Mouse (Mus musculus) limb, embryonic 14.5 days (tissue): ENCODE results near the gene Dph7. TPM values are rescaled to one million over a fixed set of nuclear protein-coding genes. Genes with fewer than 3 reads are reported as not detected.
A peak's percentile ranks its signal among the peaks of the same experiment; 100 is the strongest.

ENCODE experiments used
- ATAC-seq: fragments of 200-750 bp; cut with Nextera tagmentation; 2 replicates; pipeline ENCODE4 v1.8.0; 2017; ENCODE audit warnings: low read depth, moderate number of reproducible peaks, moderate TSS enrichment; ENCODE audit not compliant: low FRiP score
- DNase-seq: peaks from one replicate; pipeline ENCODE4 v3.0.0-alpha.2; 2015; ENCODE audit warnings: low spot score
- H3K27ac ChIP-seq: fragments of 300-500 bp; sonication (generic); replicated peaks from 2 replicates; pipeline ENCODE4 v1.5.1; 2014; ENCODE audit warnings: low read depth, mild to moderate bottlenecking, low read length, moderate library complexity, mixed read lengths
- H3K27me3 ChIP-seq: fragments of 300-500 bp; sonication (generic); 2 replicates; pipeline ENCODE4 v1.6.1; 2014; ENCODE audit warnings: low read length, mixed read lengths; ENCODE audit not compliant: control insufficient read depth, insufficient read depth
- H3K36me3 ChIP-seq: fragments of 300-500 bp; sonication (generic); 2 replicates; pipeline ENCODE4 v1.6.1; 2014; ENCODE audit warnings: mild to moderate bottlenecking, low read length, moderate library complexity, mixed read lengths; ENCODE audit not compliant: control insufficient read depth, insufficient read depth
- H3K4me1 ChIP-seq: fragments of 300-500 bp; sonication (generic); 2 replicates; pipeline ENCODE4 v1.6.1; 2014; ENCODE audit warnings: antibody characterized with exemption, low read length, mixed read lengths; ENCODE audit not compliant: control insufficient read depth, insufficient read depth
- H3K4me2 ChIP-seq: fragments of 300-500 bp; sonication (generic); replicated peaks from 2 replicates; pipeline ENCODE4 v1.6.1; 2014; ENCODE audit warnings: low read depth, mild to moderate bottlenecking, low read length, moderate library complexity; ENCODE audit not compliant: severe bottlenecking
- H3K4me3 ChIP-seq: fragments of 300-500 bp; sonication (generic); replicated peaks from 2 replicates; pipeline ENCODE4 v1.5.1; 2014; ENCODE audit warnings: low read length
- H3K9ac ChIP-seq: fragments of 300-500 bp; sonication (generic); 2 replicates; pipeline ENCODE4 v1.6.1; 2014; ENCODE audit warnings: mild to moderate bottlenecking, low read depth, low read length, moderate library complexity; ENCODE audit not compliant: severe bottlenecking
- H3K9me3 ChIP-seq: fragments of 300-500 bp; sonication (generic); 2 replicates; pipeline ENCODE4 v1.6.1; 2016; ENCODE audit warnings: low read length; ENCODE audit not compliant: control insufficient read depth
- POLR2A ChIP-seq: fragments of 200-500 bp; IDR thresholded peaks from 2 replicates; pipeline ENCODE4 v1.8.0; 2012; ENCODE audit warnings: inconsistent platforms, mild to moderate bottlenecking, moderate library complexity, borderline replicate concordance; ENCODE audit not compliant: insufficient read depth, insufficient read length; ENCODE audit errors: extremely low read depth
- WGBS: fragments of 180-500 bp; shearing (Covaris S2); extraction: QIAGEN DNeasy Blood & Tissue Kit; methylation state at CpG from one replicate; pipeline ENCODE4 v1.1.7; 2014; 5-methylcytosine and 5-hydroxymethylcytosine counted together
- polyA plus RNA-seq, 2 experiments: library from polyadenylated mRNA; depleted of rRNA in 1 of 2; stranded (reverse) in 1 of 2; unstranded in 1 of 2; fragments of >200 nt; fragmentation: Nextera tagmentation in 1 of 2; extraction: Ambion mirVana in 1 of 2; gene quantifications; 2 replicates each; pipeline versions ENCODE4 v1.2.1 to v1.2.3; 2012 to 2014

Gene Dph7
- polyA plus RNA-seq, 2 experiments, result 32.0 to 36.6 TPM

GRCm38 (mm10) chr2:24974906-24975703, 12.9 kb downstream of the Dph7 start, which contains the start of gene Mrpl41:
Gene Mrpl41, minus strand, starts transcription at chr2:24975098.
- TF ChIP-seq POLR2A, result peak; percentile 90; the same call in 1 of the 2 replicates
- peak within 1 kb of the TSS; percentile 86 for H3K27ac ChIP-seq
- H3K4me1 ChIP-seq, result peaks cover 9% of the 10 kb centered on the region
- peak within 1 kb of the TSS; percentile 53 for H3K4me3 ChIP-seq
- DNase-seq (peak; percentile 98), ATAC-seq (peak; percentile 99)
- H3K36me3 ChIP-seq, result peaks cover 24% of the 10 kb centered on the region
- H3K9me3 ChIP-seq, result no peaks in the 10 kb centered on the region
- no peaks in the 10 kb centered on the region for H3K27me3 ChIP-seq
- H3K4me2 ChIP-seq, result peak within 1 kb of the TSS; percentile 98
- WGBS, result under 1% methylated on average over 60 of the region's 64 CpGs
- peak within 1 kb of the TSS; percentile 61 for H3K9ac ChIP-seq

GRCm38 (mm10) chr2:24975704-24976297, 13.6 kb downstream of the Dph7 start, which contains the start of gene Pnpla7:
Gene Pnpla7, plus strand, starts transcription at chr2:24976033.
- peaks cover 17% of the 10 kb centered on the region for H3K36me3 ChIP-seq
- ATAC-seq (peak; percentile 62), DNase-seq (peak; percentile 75)
- peak within 1 kb of the TSS; percentile 98 for H3K4me2 ChIP-seq
- 1% methylated on average over 16 of the region's 16 CpGs for WGBS
- H3K9ac ChIP-seq, result peak within 1 kb of the TSS; percentile 61
- peak within 1 kb of the TSS; percentile 86 for H3K27ac ChIP-seq
- TF ChIP-seq POLR2A, result no peak
- H3K9me3 ChIP-seq, result no peaks in the 10 kb centered on the region
- no peaks in the 10 kb centered on the region for H3K27me3 ChIP-seq
- H3K4me1 ChIP-seq, result peaks cover 9% of the 10 kb centered on the region
- peak within 1 kb of the TSS; percentile 53 for H3K4me3 ChIP-seq

GRCm38 (mm10) chr2:24976960-24977359, 14.8 kb downstream of the Dph7 start:
- no peak for ATAC-seq
- Histone ChIP-seq H3K4me2 (no peak overlapping the region), H3K27ac (no peak overlapping the region)

GRCm38 (mm10) chr2:24987762-24988161, 25.6 kb downstream of the Dph7 start:
- Histone ChIP-seq H3K9ac (no peak overlapping the region), H3K27me3 (no peaks in the 10 kb centered on the region), H3K4me1 (no peaks in the 10 kb centered on the region), H3K27ac (no peak overlapping the region), H3K4me3 (no peak overlapping the region), H3K9me3 (no peaks in the 10 kb centered on the region), H3K4me2 (no peak overlapping the region), H3K36me3 (peaks cover 3% of the 10 kb centered on the region; the same call in 1 of the 2 replicates)
- no peak for DNase-seq
- TF ChIP-seq POLR2A, result no peak
- no peak for ATAC-seq
- 51% methylated on average over 2 of the region's 2 CpGs for WGBS

More at GRCm38 (mm10) chr2:24976960-24977359, 14.8 kb downstream of the Dph7 start:
- peaks cover 9% of the 10 kb centered on the region for H3K4me1 ChIP-seq
- H3K27me3 ChIP-seq, result no peaks in the 10 kb centered on the region
- peaks cover 7% of the 10 kb centered on the region; the same call in 1 of the 2 replicates for H3K36me3 ChIP-seq
- no peak for TF ChIP-seq POLR2A
- WGBS, result 84% methylated on average over 5 of the region's 5 CpGs
- DNase-seq, result no peak
- H3K9ac ChIP-seq, result no peak overlapping the region
- H3K4me3 ChIP-seq, result no peak overlapping the region
- H3K9me3 ChIP-seq, result no peaks in the 10 kb centered on the region

GRCm38 (mm10) chr2:24995332-24995731, 33.1 kb downstream of the Dph7 start:
- H3K9ac ChIP-seq, result no peak overlapping the region
- H3K27me3 ChIP-seq, result no peaks in the 10 kb centered on the region
- no peaks in the 10 kb centered on the region for H3K36me3 ChIP-seq
- H3K27ac ChIP-seq, result no peak overlapping the region
- no peaks in the 10 kb centered on the region for H3K9me3 ChIP-seq
- no peaks in the 10 kb centered on the region for H3K4me1 ChIP-seq
- TF ChIP-seq POLR2A, result no peak
- ATAC-seq, result no peak
- WGBS, result 89% methylated on average over 6 of the region's 6 CpGs
- H3K4me2 ChIP-seq, result no peak overlapping the region
- no peak overlapping the region for H3K4me3 ChIP-seq
- DNase-seq, result no peak
